ENCODE assay signal across 30 mouse cellular contexts in the genomic region with DNA sequence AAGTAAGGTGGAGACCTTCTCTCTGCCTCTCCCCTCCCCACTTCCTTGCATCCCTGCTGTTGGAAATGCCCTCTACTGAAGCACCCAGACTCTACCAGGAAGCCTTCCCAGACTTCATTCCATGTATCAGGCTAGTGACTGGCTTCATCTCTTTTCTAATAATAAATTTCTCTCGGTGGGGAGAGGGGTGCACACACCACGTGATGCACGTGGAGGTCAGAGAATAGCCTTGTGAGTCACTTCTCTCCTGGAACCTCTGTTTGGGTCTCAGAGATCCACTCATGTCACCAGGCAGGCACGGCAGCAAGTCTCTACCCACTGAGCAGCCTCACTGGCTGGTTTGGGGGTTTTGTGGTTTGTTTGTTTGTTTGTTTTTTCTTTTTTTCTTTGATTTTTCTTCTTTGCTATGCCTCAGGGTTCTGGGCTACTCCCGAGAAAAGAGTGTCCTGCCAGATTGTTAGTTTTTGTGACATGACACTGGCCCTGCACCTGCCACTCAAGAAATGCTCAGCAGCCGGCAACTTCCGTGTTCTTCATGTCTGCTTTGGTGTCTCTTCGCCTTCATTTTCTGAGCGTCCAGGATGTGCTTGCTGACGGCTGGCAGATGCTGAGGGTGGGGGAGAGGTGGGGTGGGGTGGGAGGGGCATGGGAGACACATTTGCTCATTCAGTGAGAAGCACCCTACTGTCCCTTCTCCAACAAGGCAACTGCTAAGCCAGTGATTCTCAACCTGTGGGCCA. TPM values are rescaled to one million over a fixed set of nuclear protein-coding genes. Genes with fewer than 3 reads are reported as not detected.
DNase-seq lines count a peak whose midpoint lies in the region; TF ChIP-seq lines count a peak whose summit lies in the region.
"Had no signal": no experiment of that assay in that cellular context is flagged by ENCODE, and none has a peak within 500 bp of the region (broad histone marks: within the 10 kb centered on the region; RNA-seq: fewer than 3 reads in every experiment).

No protein-coding gene starts in this region.

- H3K9me3 ChIP-seq in heart, embryonic 10.5 days, result no peaks in the 10 kb centered on the region
- H3K9me3 ChIP-seq: embryonic facial prominence, embryonic 13.5 days; forebrain, embryonic 10.5 days; heart, embryonic 15.5 days; hindbrain, embryonic 13.5 days; limb, embryonic 10.5 days; limb, embryonic 15.5 days; liver, embryonic 13.5 days; midbrain, embryonic 13.5 days; neural tube, embryonic 15.5 days; stomach, embryonic 15.5 days had no signal

- no peak overlapping the region for H3K4me3 ChIP-seq in thymus, adult 2 months (ENCODE audit: control insufficient read depth, insufficient read depth, low read length)
- no peak overlapping the region for H3K4me3 ChIP-seq in heart, embryonic 10.5 days
- H3K4me3 ChIP-seq: embryonic facial prominence, embryonic 13.5 days; forebrain, embryonic 10.5 days; heart, embryonic 15.5 days; hindbrain, embryonic 13.5 days; limb, embryonic 10.5 days; limb, embryonic 15.5 days; liver, embryonic 13.5 days; megakaryocyte, embryonic 14.5 days; midbrain, embryonic 13.5 days; neural tube, embryonic 15.5 days; stomach, embryonic 15.5 days had no signal

- no peak overlapping the region for H3K27ac ChIP-seq in thymus, adult 2 months (ENCODE audit: control insufficient read depth, insufficient read depth, low read length)
- H3K27ac ChIP-seq in heart, embryonic 10.5 days, result no peak overlapping the region
- H3K27ac ChIP-seq: embryonic facial prominence, embryonic 13.5 days; forebrain, embryonic 10.5 days; heart, embryonic 15.5 days; hindbrain, embryonic 13.5 days; kidney, postnatal 0 days; limb, embryonic 15.5 days; liver, embryonic 13.5 days; midbrain, embryonic 13.5 days; neural tube, embryonic 15.5 days; stomach, embryonic 15.5 days had no signal

- 36% methylated on average over 10 of the region's 10 CpGs for WGBS in thymus, adult 2 months
- WGBS in heart, embryonic 10.5 days, result 57% methylated on average over 10 of the region's 10 CpGs

- no peak for TF ChIP-seq CTCF in thymus, adult 2 months (IDR thresholded peaks at IDR 0.05; ENCODE audit: borderline replicate concordance, control insufficient read depth, extremely low read depth, insufficient read depth, low read length, poor library complexity)

- no peaks in the 10 kb centered on the region for H3K36me3 ChIP-seq in thymus, adult 2 months (ENCODE audit: control insufficient read depth, insufficient read depth, low read length)
- no peaks in the 10 kb centered on the region for H3K36me3 ChIP-seq in heart, embryonic 10.5 days
- H3K36me3 ChIP-seq: embryonic facial prominence, embryonic 13.5 days; forebrain, embryonic 10.5 days; heart, embryonic 15.5 days; hindbrain, embryonic 13.5 days; limb, embryonic 10.5 days; limb, embryonic 15.5 days; liver, embryonic 13.5 days; midbrain, embryonic 13.5 days; neural tube, embryonic 15.5 days; stomach, embryonic 15.5 days had no signal

- DNase-seq in adrenal gland, adult (ENCODE audit: inconsistent age in 2 of 2, low spot score in 1 of 2), result peak; percentile 51 to 86
- DNase-seq in adrenal gland, postnatal 25 days, result no peak
- peak; percentile 25 to 38 for DNase-seq in thymus, postnatal 10 days (ENCODE audit: low spot score in 2 of 2)
- no peak for DNase-seq in thymus, adult 2 months
- peak; percentile 53 for DNase-seq in thymus, postnatal 14 days
- DNase-seq in cerebellum, postnatal 14 days, result no peak
- no peak for DNase-seq in right cerebral cortex, postnatal 4 days
- DNase-seq in heart, embryonic 10.5 days (ENCODE audit: low spot score), result no peak
- DNase-seq: cerebellum, adult 9-10 months; kidney, adult 8-10 months; kidney, postnatal 4 days; liver, embryonic 13.5 days; lung, adult 18-20 months; lung, postnatal 4 days; retina, postnatal 1 day; right cerebral cortex, postnatal 14 days had no signal

- H3K27me3 ChIP-seq in thymus, adult 2 months (ENCODE audit: control insufficient read depth, insufficient read depth, low read length), result no peaks in the 10 kb centered on the region
- peaks cover 36% of the 10 kb centered on the region for H3K27me3 ChIP-seq in heart, embryonic 10.5 days (ENCODE audit: insufficient read depth, poor library complexity, severe bottlenecking)
- H3K27me3 ChIP-seq: embryonic facial prominence, embryonic 13.5 days; heart, embryonic 15.5 days; limb, embryonic 15.5 days; midbrain, embryonic 13.5 days; stomach, embryonic 15.5 days had no signal

- TF ChIP-seq POLR2A in thymus, adult 2 months (IDR thresholded peaks at IDR 0.05; ENCODE audit: control insufficient read depth, extremely low read depth, insufficient read depth, low read length, poor library complexity), result no peak

- H3K4me1 ChIP-seq in thymus, adult 2 months (replicated peaks; ENCODE audit: control insufficient read depth, insufficient read depth, low read length), result peaks cover 6% of the 10 kb centered on the region
- peaks cover 10% of the 10 kb centered on the region for H3K4me1 ChIP-seq in heart, embryonic 10.5 days
- H3K4me1 ChIP-seq: limb, embryonic 15.5 days; liver, embryonic 13.5 days; stomach, embryonic 15.5 days had no signal

RNA-seq across cellular contexts. Expression of a gene that starts 34.8 kb away (rescaled TPM):
- total RNA-seq in adrenal gland, postnatal 25 days (2021), result 34.9 and 49.7 TPM in 2 replicates
- polyA plus RNA-seq in thymus, adult 2 months (2012; rRNA removed), result 0.08 and 0.20 TPM in 2 replicates
- polyA plus RNA-seq in heart, embryonic 10.5 days (2016; fragmentation: Nextera tagmentation; extraction: Ambion mirVana), result 0.34 and 0.98 TPM in 2 replicates
- total RNA-seq: gastrocnemius, adult 8-10 months; heart, adult 8-10 months; heart, postnatal 25 days had no signal

RNA-seq across cellular contexts. Expression of a gene that starts 46.7 kb away (rescaled TPM):
- 103 and 104 TPM in 2 replicates for total RNA-seq in adrenal gland, postnatal 25 days (2021)
- 52.5 and 60.8 TPM in 2 replicates for polyA plus RNA-seq in thymus, adult 2 months (2012; rRNA removed)
- 58.4 and 59.0 TPM in 2 replicates for polyA plus RNA-seq in heart, embryonic 10.5 days (2016; fragmentation: Nextera tagmentation; extraction: Ambion mirVana)

RNA-seq across cellular contexts. Expression of a gene that starts 46.8 kb away (rescaled TPM):
- total RNA-seq in adrenal gland, postnatal 25 days (2021), result 73.0 and 82.7 TPM in 2 replicates
- 77.5 and 88.2 TPM in 2 replicates for polyA plus RNA-seq in thymus, adult 2 months (2012; rRNA removed)
- 113 and 137 TPM in 2 replicates for polyA plus RNA-seq in heart, embryonic 10.5 days (2016; fragmentation: Nextera tagmentation; extraction: Ambion mirVana)

RNA-seq across cellular contexts. Expression of a gene that starts 56.4 kb away (rescaled TPM):
- total RNA-seq in adrenal gland, postnatal 25 days (2021), result 4.1 and 5.3 TPM in 2 replicates
- 45.1 and 60.0 TPM in 2 replicates for polyA plus RNA-seq in thymus, adult 2 months (2012; rRNA removed)
- 7.7 and 12.1 TPM in 2 replicates for polyA plus RNA-seq in heart, embryonic 10.5 days (2016; fragmentation: Nextera tagmentation; extraction: Ambion mirVana)
- total RNA-seq: gastrocnemius, adult 8-10 months had no signal

Comparison
In these comparisons a context has a peak if more than half of its experiments do, and no peak if none do; other contexts are left out.
1. DNase-seq: peak in adrenal gland, adult (2 of 2), thymus, postnatal 10 days (2 of 2) and thymus, postnatal 14 days (single experiment); none in adrenal gland, postnatal 25 days (single experiment), thymus, adult 2 months (single experiment), cerebellum, postnatal 14 days (0 of 2), right cerebral cortex, postnatal 4 days (single experiment) and heart, embryonic 10.5 days (single experiment).